Mouse (Mus musculus): ENCODE results near the gene Tigd3.

GRCm38 (mm10) chr19:5889211-5889610 is 4.7 kb downstream of the Tigd3 start:
- TF ChIP-seq CTCF (IDR thresholded peaks at IDR 0.05; ENCODE audit: extremely low read depth, insufficient read depth, insufficient read length, insufficient replicate concordance) (no peak), POLR2A (IDR thresholded peaks at IDR 0.05; ENCODE audit: low read depth, low read length) (no peak)
